ENCODE assay signal across 20 mouse cellular contexts in the genomic region with DNA sequence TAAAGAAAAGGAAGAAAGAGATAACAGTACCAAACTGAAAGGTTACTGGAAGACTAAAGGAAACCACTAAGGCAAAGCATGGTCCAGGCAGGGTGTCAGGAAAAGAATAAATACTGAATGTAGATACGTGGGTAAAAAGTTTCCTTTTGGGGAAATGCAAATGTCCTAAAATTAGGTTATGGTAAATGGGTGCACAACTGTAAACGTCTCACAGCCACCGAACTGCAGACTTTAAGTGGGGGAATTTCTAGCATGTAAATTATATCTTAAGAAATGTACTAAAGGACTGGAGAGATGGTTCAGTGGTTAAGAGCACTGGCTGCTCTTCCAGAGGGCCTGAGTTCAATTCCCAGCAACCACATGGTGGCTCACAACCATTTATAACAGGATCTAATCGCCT. TPM values are rescaled to one million over a fixed set of nuclear protein-coding genes. Genes with fewer than 3 reads are reported as not detected.
A peak's percentile ranks its signal among the peaks of the same experiment; 100 is the strongest.
DNase-seq lines count a peak whose midpoint lies in the region; TF ChIP-seq lines count a peak whose summit lies in the region.
"Had no signal": no experiment of that assay in that cellular context is flagged by ENCODE, and none has a peak within 500 bp of the region (broad histone marks: within the 10 kb centered on the region; RNA-seq: fewer than 3 reads in every experiment).

No protein-coding gene starts in this region.

- no peaks in the 10 kb centered on the region for H3K36me3 ChIP-seq in CH12.LX (replicated peaks in 1 of 2; ENCODE audit: control insufficient read depth in 1 of 2, insufficient read depth in 1 of 2, low read length in 1 of 2)
- H3K36me3 ChIP-seq in splenic B cell, adult 2 months (ENCODE audit: control insufficient read depth, insufficient read depth, low read length, poor library complexity, severe bottlenecking), result no peaks in the 10 kb centered on the region
- H3K36me3 ChIP-seq: G1E had no signal

- no peak for TF ChIP-seq POLR2A in CH12.LX (IDR thresholded peaks at IDR 0.05; ENCODE audit: low read depth, low read length)

- in situ Hi-C loops in CH12.LX (cut with MboI; ENCODE audit: low pct_ligation_motif_present, low pct_unique_long_range_greater_than_20kb, low sequenced_read_pairs), result no loop called here

- no peak overlapping the region; the same call in 1 of the 2 replicates for H3K4me2 ChIP-seq in CH12.LX (ENCODE audit: insufficient read depth, low read depth, poor library complexity, severe bottlenecking)

- no peak overlapping the region for H3K9ac ChIP-seq in CH12.LX (ENCODE audit: insufficient read depth, low read depth)

- peaks cover 4 to 33% of the 10 kb centered on the region in 2 experiments; a peak in 3 of 4 replicates for H3K4me1 ChIP-seq in CH12.LX (ENCODE audit: control insufficient read depth in 1 of 2, insufficient read depth in 2 of 2)

- no peak overlapping the region for H3K4me3 ChIP-seq in gastrocnemius, adult 2 months
- H3K4me3 ChIP-seq in CH12.LX (replicated peaks in 1 of 3; ENCODE audit: low read depth in 2 of 3, low read length in 2 of 3, poor library complexity in 1 of 3), result no peak overlapping the region

- no peaks in the 10 kb centered on the region for H3K79me2 ChIP-seq in CH12.LX (replicated peaks; ENCODE audit: control insufficient read depth, extremely low read depth, insufficient read depth, poor library complexity, severe bottlenecking)

- TF ChIP-seq CTCF in gastrocnemius, adult 2 months (IDR thresholded peaks at IDR 0.05), result no peak
- no peak for TF ChIP-seq CTCF in CH12.LX (conservative IDR thresholded peaks at IDR 0.05 in 1 of 2, IDR thresholded peaks at IDR 0.05 in 1 of 2; ENCODE audit: low read depth in 2 of 2, low read length in 2 of 2)

- peaks cover 3% of the 10 kb centered on the region for H3K9me3 ChIP-seq in CH12.LX (replicated peaks; ENCODE audit: low read length)

- peak overlapping the region; percentile 90; the same call in 1 of the 2 replicates for H3K27ac ChIP-seq in gastrocnemius, adult 2 months
- no peak overlapping the region for H3K27ac ChIP-seq in CH12.LX (ENCODE audit: insufficient read depth, low read depth)

- TF ChIP-seq RAD21 in CH12.LX (IDR thresholded peaks at IDR 0.05; ENCODE audit: low read depth, low read length), result no peak

- intact Hi-C loops in gastrocnemius, adult 2 months (cut with DNase I), result no loop called here
- intact Hi-C loops in gastrocnemius, postnatal 36 days (cut with DNase I), result no loop called here

- no peaks in the 10 kb centered on the region for H3K27me3 ChIP-seq in CH12.LX (replicated peaks)
- H3K27me3 ChIP-seq in splenic B cell, adult 2 months (ENCODE audit: control insufficient read depth, insufficient read depth, low read length, poor library complexity, severe bottlenecking), result no peaks in the 10 kb centered on the region; the same call in 1 of the 2 replicates

- TF ChIP-seq EP300 in CH12.LX (IDR thresholded peaks at IDR 0.05; ENCODE audit: low read length), result peak; percentile 68

- no peak for DNase-seq in gastrocnemius, adult 2 months
- no peak for DNase-seq in gastrocnemius, postnatal 36 days
- DNase-seq in A20 (ENCODE audit: low read depth, low spot score) (peak; percentile 36), CH12.LX (ENCODE audit: extremely low read depth) (peak; percentile 62)
- DNase-seq in splenic B cell, adult 2 months (ENCODE audit: low read depth, low spot score), result peak; percentile 49
- DNase-seq in retina, embryonic 14.5 days (ENCODE audit: low spot score), result no peak
- DNase-seq in layer of hippocampus, postnatal 36 days, result no peak
- DNase-seq in left cerebral cortex, adult 8-10 months (ENCODE audit: low spot score in 2 of 2), result no peak
- DNase-seq: adrenal gland, adult 2 months; adrenal gland, adult 8-10 months; adrenal gland, postnatal 10 days; adrenal gland, postnatal 14 days; adrenal gland, postnatal 25 days; adrenal gland, postnatal 36 days; B cell, adult 2 months; cerebellum, adult 11 months; cerebellum, adult 11-12 months; cerebellum, adult 18-20 months; cerebellum, adult 2 months had no signal

- dilution Hi-C loops in CH12.LX (cut with MboI; ENCODE audit: extremely low pct_ligation_motif_present, extremely low pct_unique_long_range_greater_than_20kb, low sequenced_read_pairs), result no loop called here

TF ChIP-seq in CH12.LX, 34 proteins besides CTCF, POLR2A, EP300 and RAD21:
- no peak for TF ChIP-seq JUND (conservative IDR thresholded peaks at IDR 0.05; ENCODE audit: low read depth, low read length)
- peak; percentile 69; the same call in 1 of the 2 replicates for TF ChIP-seq MYC (IDR thresholded peaks at IDR 0.05; ENCODE audit: low read depth, low read length)
- peak; percentile 22; the same call in 1 of the 2 replicates for TF ChIP-seq HCFC1 (IDR thresholded peaks at IDR 0.05; ENCODE audit: low read depth, low read length)
- TF ChIP-seq ZKSCAN1 (IDR thresholded peaks at IDR 0.05; ENCODE audit: borderline replicate concordance, low read depth, low read length), result no peak
- TF ChIP-seq USF1 (IDR thresholded peaks at IDR 0.05; ENCODE audit: low read depth, low read length), result no peak
- TF ChIP-seq TCF12 (IDR thresholded peaks at IDR 0.05; ENCODE audit: low read depth, low read length), result 0 out of 2 replicates have a peak, but pooled peaks have one; percentile 40
- peak; percentile 57; the same call in 1 of the 2 replicates for TF ChIP-seq MAFK (IDR thresholded peaks at IDR 0.05; ENCODE audit: insufficient replicate concordance, low read length)
- no peak for TF ChIP-seq E2F4 (IDR thresholded peaks at IDR 0.05; ENCODE audit: insufficient replicate concordance, low read depth, low read length)
- peak; percentile 47; the same call in 1 of the 2 replicates for TF ChIP-seq IRF4 (IDR thresholded peaks at IDR 0.05; ENCODE audit: low read depth, low read length)
- peak; percentile 56; the same call in 1 of the 2 replicates for TF ChIP-seq ELF1 (IDR thresholded peaks at IDR 0.05; ENCODE audit: low read depth, low read length)
- TF ChIP-seq TBP (conservative IDR thresholded peaks at IDR 0.05; ENCODE audit: low read depth, low read length), result peak; percentile 86
- peak; percentile 96 for TF ChIP-seq MEF2A (IDR thresholded peaks at IDR 0.05; ENCODE audit: borderline replicate concordance, low read depth, low read length)
- TF ChIP-seq ETS1 (conservative IDR thresholded peaks at IDR 0.05; ENCODE audit: low read depth, low read length), result peak; percentile 62
- no peak for TF ChIP-seq PAX5 (IDR thresholded peaks at IDR 0.05; ENCODE audit: low read length)
- TF ChIP-seq BHLHE40 (IDR thresholded peaks at IDR 0.05; ENCODE audit: low read depth, low read length), result 0 out of 2 replicates have a peak, but pooled peaks have one; percentile 55
- TF ChIP-seq NELFE (IDR thresholded peaks at IDR 0.05; ENCODE audit: low read depth, low read length), result no peak

RNA-seq across cellular contexts. Expression of a gene that starts 11.0 kb away (rescaled TPM):
- total RNA-seq in gastrocnemius, adult 2 months (2021), result 1 to 10 TPM; 6.3 to 6.8 TPM
- total RNA-seq in gastrocnemius, postnatal 36 days (2021), result 1 to 10 TPM; 5.3 to 7.3 TPM
- total RNA-seq in CH12.LX (2012; rRNA removed), result 0.80 and 2.0 TPM in 2 replicates
- 0.70 and 0.96 TPM in 2 replicates for total RNA-seq in CH12.LX (2014; rRNA removed)
- polyA plus RNA-seq in CH12.LX (2012; ENCODE audit: insufficient read length, low read depth), result 0.64 and 0.94 TPM in 2 replicates
- total RNA-seq in layer of hippocampus, postnatal 36 days (2021), result 10 to 100 TPM; 17.5 to 20.5 TPM
- 10 to 100 TPM; 18.5 to 22.1 (median 20.7) TPM for total RNA-seq in left cerebral cortex, adult 8-10 months (2022)

RNA-seq across cellular contexts. Expression of a gene that starts 16.9 kb away (rescaled TPM):
- 1 to 10 TPM; 7.7 to 9.6 TPM for total RNA-seq in gastrocnemius, adult 2 months (2021)
- total RNA-seq in gastrocnemius, postnatal 36 days (2021), result 1 to 10 TPM; 6.4 to 6.6 TPM
- 20.4 TPM in 2 replicates for total RNA-seq in CH12.LX (2012; rRNA removed)
- total RNA-seq in CH12.LX (2014; rRNA removed), result 36.8 and 37.9 TPM in 2 replicates
- polyA plus RNA-seq in CH12.LX (2012; ENCODE audit: insufficient read length, low read depth), result 27.8 and 30.1 TPM in 2 replicates
- total RNA-seq in layer of hippocampus, postnatal 36 days (2021), result 1 to 10 TPM; 2.9 to 3.0 TPM
- 1 to 10 TPM; 3.2 to 5.5 (median 3.8) TPM for total RNA-seq in left cerebral cortex, adult 8-10 months (2022)

RNA-seq across cellular contexts. Expression of a gene that starts 29.2 kb away (rescaled TPM):
- 10 to 100 TPM; 15.6 to 22.2 TPM for total RNA-seq in gastrocnemius, adult 2 months (2021)
- 10 to 100 TPM; 13.9 to 18.5 TPM for total RNA-seq in gastrocnemius, postnatal 36 days (2021)
- total RNA-seq in CH12.LX (2012; rRNA removed) (0.67 and 1.0 TPM in 2 replicates), CH12.LX (2014; rRNA removed) (0.55 and 0.68 TPM in 2 replicates)
- 1.2 and 1.3 TPM in 2 replicates for polyA plus RNA-seq in CH12.LX (2012; ENCODE audit: insufficient read length, low read depth)
- total RNA-seq in layer of hippocampus, postnatal 36 days (2021), result 10 to 100 TPM; 14.0 to 16.4 TPM
- 1 to 10 TPM; 5.9 to 8.2 (median 6.5) TPM for total RNA-seq in left cerebral cortex, adult 8-10 months (2022)

Comparison
In these comparisons a context has a peak if more than half of its experiments do, and no peak if none do; other contexts are left out.
1. DNase-seq: peak in A20 (single experiment), CH12.LX (single experiment) and splenic B cell, adult 2 months (single experiment); none in gastrocnemius, adult 2 months (single experiment), gastrocnemius, postnatal 36 days (0 of 2), retina, embryonic 14.5 days (single experiment), layer of hippocampus, postnatal 36 days (0 of 2) and left cerebral cortex, adult 8-10 months (0 of 2).